Mouse (Mus musculus) embryo, embryonic 10 days (tissue): ENCODE data around the gene Prss12.

Source experiments
- DNase-seq: peaks from one replicate; pipeline ENCODE4 v3.0.0-alpha.2; 2015; ENCODE audit warnings: low spot score

The Prss12 gene

GRCm38 (mm10) chr3:123446708-123447537 lies at the start of gene Prss12:
Gene Prss12, plus strand, starts transcription at chr3:123446913.
- peak; percentile 38 for DNase-seq

DNA sequence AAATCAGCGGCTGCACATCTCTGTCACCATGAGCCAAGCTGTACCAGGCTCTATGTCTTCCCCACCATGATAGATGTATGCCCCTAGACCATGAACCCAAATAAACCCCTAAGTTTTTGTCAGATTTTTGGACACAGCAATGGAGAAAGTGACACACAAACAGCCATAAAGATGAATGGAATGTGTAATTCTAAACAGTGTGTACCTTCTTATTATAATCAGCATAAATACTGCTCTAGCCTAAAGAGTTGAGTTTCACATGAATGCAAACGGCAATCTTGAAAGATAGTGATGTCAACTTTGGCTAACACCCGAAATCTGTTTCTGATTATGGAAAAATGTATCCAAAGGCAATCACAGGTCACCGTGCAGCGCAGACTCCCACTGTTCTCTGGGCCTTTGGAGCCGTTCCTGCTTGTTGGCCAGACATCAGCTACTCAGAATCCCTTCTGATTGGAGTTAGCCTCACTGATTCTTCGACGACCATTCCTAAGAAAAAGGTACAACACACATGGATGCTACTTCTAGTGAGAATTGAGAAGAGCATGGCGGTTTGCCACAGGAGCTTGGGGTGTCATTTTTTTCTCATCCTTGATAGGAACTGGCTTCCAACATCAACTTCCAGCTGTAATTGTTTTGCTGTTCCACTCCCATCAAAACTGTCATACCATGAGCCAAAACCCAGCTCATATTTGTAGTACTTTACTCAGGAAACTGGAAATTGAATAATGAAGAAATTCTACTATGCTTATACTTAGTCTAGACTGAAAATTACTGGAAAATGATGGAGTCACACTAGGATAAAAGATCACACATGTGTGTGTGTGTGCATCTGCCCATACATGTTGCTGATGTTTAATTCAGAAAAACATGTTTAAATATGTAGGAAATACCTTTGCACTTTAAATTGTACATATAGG lies 48.9 kb upstream of the Prss12 start:
- DNase-seq = peak; percentile 7

GRCm38 (mm10) chr3:123404945-123405344 lies 41.8 kb upstream of the Prss12 start:
- DNase-seq = no peak

DNA sequence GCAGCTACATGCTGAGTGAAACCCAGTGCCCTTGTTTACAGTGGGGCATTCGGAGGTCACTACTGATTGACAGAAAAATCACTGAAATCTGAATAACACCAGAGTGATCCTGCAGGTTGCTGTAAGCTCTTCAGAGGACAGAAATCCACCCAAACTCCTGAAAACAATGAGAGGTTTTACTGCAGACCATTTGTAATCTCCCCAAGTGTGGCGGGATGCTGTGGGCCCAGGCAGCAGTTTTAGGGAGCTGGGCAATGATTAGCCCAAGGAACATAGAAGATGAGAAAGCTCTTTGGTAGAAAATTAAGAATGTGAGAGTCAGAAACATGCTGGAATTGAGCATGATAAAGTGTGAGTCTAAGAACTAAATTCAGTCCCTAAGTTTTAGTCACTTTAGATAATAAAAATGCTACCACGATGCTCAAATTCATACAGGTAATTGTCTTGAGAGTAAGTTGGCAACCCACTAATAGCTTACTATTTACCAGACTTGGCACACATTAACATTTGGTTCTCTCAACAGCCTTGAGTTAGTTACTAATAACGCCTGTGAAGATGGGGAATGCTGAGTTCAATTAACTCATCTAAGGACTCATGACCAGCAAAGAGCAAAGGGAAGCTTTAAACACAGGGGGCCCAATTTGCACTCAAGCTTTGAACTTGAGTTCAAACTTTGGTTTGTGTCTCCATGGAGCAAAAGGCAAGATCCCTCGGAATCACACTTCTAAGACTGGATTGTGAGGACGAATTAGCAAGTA lies 34.7 kb upstream of the Prss12 start:
- DNase-seq = no peak

DNA sequence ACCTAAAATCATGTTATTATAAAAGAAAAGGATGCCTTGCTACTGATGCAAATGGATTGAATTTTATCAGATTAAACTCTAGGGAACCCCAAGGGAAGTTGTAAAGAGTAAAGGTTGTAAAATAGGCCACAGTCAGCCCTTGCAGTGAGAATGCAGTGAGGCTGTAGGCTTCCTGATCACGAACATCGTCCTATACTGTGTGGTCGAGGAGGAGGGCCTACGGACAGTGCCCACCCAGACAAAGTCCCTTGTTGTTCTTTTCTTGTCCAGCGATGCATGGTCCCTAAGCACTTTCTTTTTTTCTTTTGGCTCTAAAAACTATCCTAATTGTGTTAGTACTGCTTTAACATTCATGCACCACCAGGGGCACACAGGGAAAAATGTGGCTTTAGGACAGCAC lies 33.5 kb upstream of the Prss12 start:
- no peak for DNase-seq

DNA sequence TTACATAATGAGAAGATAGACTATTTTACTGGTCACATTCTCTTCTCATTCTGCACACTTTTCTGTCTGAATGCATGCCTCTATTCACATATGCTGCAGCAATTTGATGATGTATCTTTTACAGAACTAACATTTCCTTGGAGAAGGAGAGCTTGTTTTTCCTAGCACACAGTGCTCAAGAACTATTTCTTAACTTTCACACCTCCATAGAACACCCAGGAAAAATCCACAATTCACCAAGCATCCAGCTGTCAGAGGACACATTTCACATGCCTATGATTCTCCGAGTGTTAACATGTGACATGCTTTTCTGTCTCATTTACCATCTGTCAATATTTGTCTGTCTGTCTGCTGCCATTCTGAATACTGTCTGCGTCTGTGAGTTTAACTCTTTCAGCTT lies 21.1 kb upstream of the Prss12 start:
- DNase-seq = no peak

DNA sequence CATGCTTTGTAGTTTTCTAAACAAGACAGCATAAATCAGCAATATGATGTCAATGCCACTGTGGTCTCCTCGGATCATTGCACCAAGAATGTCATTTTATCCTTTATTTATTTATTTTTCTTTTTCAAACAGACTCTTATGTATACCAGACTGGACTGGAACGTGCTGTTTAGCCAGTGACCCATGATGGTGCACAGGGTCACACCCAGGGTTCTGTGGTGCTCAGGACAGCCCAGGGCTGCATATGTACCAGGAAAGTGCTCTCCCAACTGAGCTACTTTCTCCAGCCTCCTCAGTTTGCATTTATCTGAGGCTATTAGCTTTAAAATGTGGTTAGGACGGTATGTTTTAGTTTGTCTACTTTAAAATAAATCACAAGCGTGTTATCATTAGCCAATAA lies 18.7 kb upstream of the Prss12 start:
- DNase-seq = no peak

DNA sequence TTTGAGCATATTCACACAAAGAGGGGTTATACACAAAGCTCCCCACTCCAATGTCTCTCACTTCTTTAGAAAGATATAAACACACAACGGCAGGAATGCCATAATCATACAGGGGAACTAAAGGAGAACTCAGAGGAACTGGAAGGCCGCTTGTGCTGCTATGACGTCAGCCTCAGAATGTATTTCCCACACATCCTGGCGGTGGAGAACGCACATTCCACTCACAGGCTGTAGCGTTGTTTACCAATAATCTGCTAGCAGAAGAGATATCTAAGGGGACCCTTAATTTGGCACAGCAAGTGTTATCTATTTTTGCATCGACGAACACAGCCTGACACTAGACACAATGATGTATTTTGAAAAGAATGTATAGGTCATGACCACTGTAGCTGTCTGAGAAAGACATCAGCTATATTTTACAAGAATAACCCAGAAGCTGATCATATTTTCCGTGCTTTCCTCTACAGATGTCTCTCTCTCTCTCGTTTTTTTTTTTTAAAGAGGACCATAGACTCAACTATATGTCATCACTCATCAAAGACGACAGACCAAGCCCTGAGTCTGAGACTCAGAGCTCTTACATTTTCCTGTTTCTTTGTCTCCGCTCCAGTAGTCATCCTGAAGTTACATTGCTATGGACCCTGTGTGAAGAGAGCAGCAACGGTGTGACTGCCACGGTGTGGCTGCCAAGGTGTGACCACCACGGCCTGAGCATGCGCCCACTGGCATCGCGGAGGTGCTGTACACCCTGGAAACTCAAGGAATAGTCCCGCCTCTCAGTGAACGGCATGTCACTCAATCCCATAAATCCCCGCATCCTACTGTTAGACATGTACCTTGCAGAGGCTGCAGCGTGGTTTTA lies 16.9 kb upstream of the Prss12 start:
- DNase-seq = no peak

DNA sequence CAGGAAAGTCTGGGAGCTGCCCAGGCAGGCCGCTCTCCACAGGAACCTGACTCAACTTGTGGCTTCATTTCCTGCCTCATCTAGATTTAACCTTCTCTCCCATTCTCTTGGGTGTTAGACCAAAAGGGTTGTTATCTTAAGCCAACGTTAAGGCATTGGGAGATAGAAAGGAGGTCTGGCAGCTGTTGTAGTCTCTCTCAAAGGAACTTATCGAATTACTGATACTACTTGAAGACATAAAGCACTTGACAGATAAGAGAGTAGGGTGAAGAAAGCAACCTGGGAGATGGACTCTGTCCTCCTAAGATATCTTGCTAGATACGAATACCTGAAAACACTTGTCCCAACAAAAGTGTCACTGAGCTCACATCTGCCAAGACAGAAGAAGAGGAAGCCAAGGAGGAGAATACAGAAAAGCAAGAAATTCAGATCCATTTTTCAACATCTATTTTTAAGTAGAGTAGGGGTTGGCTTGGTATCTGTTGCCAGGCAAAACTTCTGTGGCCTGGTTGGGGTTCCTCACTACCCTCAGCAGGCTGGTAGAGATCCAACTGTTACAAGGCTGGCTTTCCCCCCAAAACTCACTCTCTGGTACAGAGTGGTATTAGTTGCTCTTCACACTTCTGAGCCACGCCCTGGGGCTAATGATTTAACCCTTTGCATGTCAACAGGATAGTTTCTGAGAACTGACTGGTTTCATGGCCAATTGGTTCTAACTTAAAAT lies 14.6 kb upstream of the Prss12 start:
- DNase-seq = no peak

- DNase-seq = no peak
Measured at GRCm38 (mm10) chr3:123433362-123433761, 13.4 kb upstream of the Prss12 start.

DNA sequence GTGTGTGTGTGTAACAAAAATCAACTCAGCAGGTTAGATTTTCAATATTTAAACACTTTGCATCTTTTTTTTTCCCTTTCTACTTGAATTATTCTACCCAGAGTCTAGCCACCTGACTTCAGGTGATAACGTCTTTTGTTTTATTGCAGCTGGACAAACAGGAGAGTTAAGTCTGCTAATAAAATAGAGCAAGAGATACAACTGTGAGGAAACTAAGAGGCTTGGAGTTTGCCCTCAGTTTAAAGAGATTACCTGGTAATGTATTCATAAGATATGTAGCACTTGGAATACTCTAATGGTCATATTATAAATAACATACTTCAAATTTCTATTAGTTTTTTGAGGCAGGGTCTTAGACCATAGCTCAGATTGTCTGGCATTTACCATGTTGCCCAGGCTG lies 9.1 kb upstream of the Prss12 start:
- DNase-seq = no peak

DNA sequence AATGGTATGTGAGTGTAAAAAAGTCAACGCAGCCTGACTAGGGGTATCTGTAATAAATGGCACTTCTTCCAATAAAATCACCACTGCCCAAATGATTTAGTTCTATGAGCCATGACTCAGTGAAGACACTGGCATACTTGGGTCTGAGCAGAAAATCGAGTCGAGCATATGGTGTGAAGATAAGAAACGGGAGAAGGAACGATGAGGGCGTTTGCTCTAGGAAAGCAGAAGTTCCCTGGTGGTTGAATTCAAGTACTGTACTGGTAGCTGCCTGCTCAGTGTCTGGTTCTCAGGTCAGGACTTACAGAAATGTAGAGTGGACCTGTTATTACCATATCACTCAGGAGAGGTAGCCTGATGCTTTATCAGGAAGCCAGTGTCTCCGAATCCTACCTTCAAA lies 6.2 kb upstream of the Prss12 start:
- no peak for DNase-seq

- DNase-seq = no peak
Measured at GRCm38 (mm10) chr3:123444466-123444865, 2.2 kb upstream of the Prss12 start.

- DNase-seq = peak; percentile 27
Measured at GRCm38 (mm10) chr3:123447538-123448059, 886 bp downstream of the Prss12 start.

GRCm38 (mm10) chr3:123448096-123448495 lies 1.4 kb downstream of the Prss12 start:
- DNase-seq = peak; percentile 50

GRCm38 (mm10) chr3:123450107-123450506 lies 3.4 kb downstream of the Prss12 start:
- no peak for DNase-seq

DNA sequence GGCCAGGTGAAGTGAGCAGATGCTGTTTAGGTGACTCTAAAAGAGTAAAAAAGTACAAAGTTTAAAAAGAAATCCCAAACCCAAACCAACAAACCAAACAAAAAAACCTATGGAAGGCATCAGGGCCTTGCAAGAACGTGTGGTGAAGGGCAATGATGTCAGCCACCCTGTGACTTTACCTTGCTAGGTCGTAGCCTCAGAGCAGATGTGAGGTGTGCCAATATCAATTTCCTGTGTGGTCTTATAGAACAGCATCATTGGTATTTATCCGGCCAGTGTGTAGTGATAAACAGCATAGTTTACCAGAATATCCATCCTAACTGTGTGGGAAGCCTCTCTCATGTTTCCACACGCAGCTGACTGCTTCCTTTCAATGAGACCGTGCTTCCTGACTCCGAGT lies 6.2 kb downstream of the Prss12 start:
- no peak for DNase-seq

DNA sequence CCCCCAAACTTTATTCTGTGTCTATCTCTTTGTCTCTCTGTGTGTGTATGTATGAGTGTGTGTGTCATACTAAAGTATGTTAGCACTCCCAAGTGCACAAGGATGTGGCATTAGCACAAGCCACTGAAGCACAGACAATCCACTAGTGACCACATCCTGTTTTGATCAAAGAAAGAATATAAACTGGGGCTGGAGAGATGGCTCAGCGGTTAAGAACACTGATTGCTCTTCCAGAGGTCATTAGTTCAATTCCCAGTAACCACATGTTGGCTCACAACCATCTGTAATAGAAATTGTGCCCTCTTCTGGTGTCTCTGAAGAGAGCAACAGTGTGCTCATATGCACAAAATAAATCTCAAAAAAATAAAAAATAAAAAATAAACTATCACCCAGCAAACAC lies 12.8 kb downstream of the Prss12 start:
- DNase-seq = no peak

- DNase-seq = no peak
Measured at GRCm38 (mm10) chr3:123460436-123460835, 13.7 kb downstream of the Prss12 start.

DNA sequence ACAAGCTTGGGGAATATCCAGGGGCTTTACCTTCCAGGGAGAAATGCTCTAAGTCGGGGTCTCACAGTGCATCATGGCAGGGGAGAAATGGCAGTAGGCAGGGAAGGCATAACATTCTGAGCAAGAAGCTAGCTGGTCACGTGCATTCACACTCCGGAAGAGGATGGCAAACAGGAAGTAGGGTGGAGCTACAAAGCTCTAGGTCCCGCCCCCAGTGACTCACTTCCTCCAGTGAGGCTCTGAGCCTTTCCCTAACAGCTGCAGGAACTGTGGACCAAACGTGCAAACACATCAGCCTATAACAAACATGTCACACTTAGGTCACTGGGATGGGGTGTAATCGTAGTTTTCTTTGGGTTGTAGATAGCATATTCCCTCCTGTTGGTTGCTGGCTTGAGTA lies 15.6 kb downstream of the Prss12 start:
- no peak for DNase-seq
